ENCODE assay signal across 12 mouse cellular contexts in genomic region chr11:43530043-43530442, GRCm38 (mm10). TPM values are rescaled to one million over a fixed set of nuclear protein-coding genes. Genes with fewer than 3 reads are reported as not detected.
DNase-seq lines count a peak whose midpoint lies in the region; ATAC-seq and TF ChIP-seq lines count a peak whose summit lies in the region.
"Had no signal": no experiment of that assay in that cellular context is flagged by ENCODE, and none has a peak within 500 bp of the region (broad histone marks: within the 10 kb centered on the region; RNA-seq: fewer than 3 reads in every experiment).

No protein-coding gene starts in this region.

- TF ChIP-seq CTCF in intestine, postnatal 0 days (IDR thresholded peaks at IDR 0.05; ENCODE audit: low read depth), result no peak

- no peaks in the 10 kb centered on the region for H3K9me3 ChIP-seq in megakaryocyte, embryonic 14.5 days
- no peaks in the 10 kb centered on the region for H3K9me3 ChIP-seq in forebrain, embryonic 11.5 days (ENCODE audit: control insufficient read depth, low read length)
- no peaks in the 10 kb centered on the region for H3K9me3 ChIP-seq in intestine, postnatal 0 days (ENCODE audit: control insufficient read depth)
- no peaks in the 10 kb centered on the region for H3K9me3 ChIP-seq in neural tube, embryonic 15.5 days (replicated peaks)

- WGBS in forebrain, embryonic 11.5 days, result 13% methylated on average over 3 of the region's 3 CpGs
- 38% methylated on average over 3 of the region's 3 CpGs for WGBS in intestine, postnatal 0 days
- 18% methylated on average over 3 of the region's 3 CpGs for WGBS in neural tube, embryonic 15.5 days

- no peak overlapping the region for H3K27ac ChIP-seq in forebrain, embryonic 11.5 days (ENCODE audit: low read depth, low read length)
- no peak overlapping the region for H3K27ac ChIP-seq in intestine, postnatal 0 days (ENCODE audit: low read depth, low read length)
- no peak overlapping the region for H3K27ac ChIP-seq in neural tube, embryonic 15.5 days (replicated peaks)

- H3K4me2 ChIP-seq in forebrain, embryonic 11.5 days (ENCODE audit: low read depth, low read length, severe bottlenecking), result peak overlapping the region; percentile 75
- peak overlapping the region; percentile 96 for H3K4me2 ChIP-seq in intestine, postnatal 0 days (replicated peaks; ENCODE audit: low read depth)
- peak overlapping the region; percentile 93 for H3K4me2 ChIP-seq in neural tube, embryonic 15.5 days

- ATAC-seq in megakaryocyte, adult 5-6 weeks (ENCODE audit: poor library complexity, severe bottlenecking), result no peak
- no peak for ATAC-seq in forebrain, embryonic 11.5 days (replicated peaks; ENCODE audit: low FRiP score)
- no peak for ATAC-seq in intestine, postnatal 0 days
- no peak for ATAC-seq in neural tube, embryonic 15.5 days (ENCODE audit: low FRiP score)

- peaks cover 49% of the 10 kb centered on the region for H3K36me3 ChIP-seq in megakaryocyte, embryonic 14.5 days (replicated peaks; ENCODE audit: low read length)
- no peaks in the 10 kb centered on the region; the same call in 1 of the 2 replicates for H3K36me3 ChIP-seq in forebrain, embryonic 11.5 days (ENCODE audit: control insufficient read depth, insufficient read depth, low read length)
- peaks cover 13% of the 10 kb centered on the region for H3K36me3 ChIP-seq in intestine, postnatal 0 days (ENCODE audit: control insufficient read depth, insufficient read depth)
- no peaks in the 10 kb centered on the region for H3K36me3 ChIP-seq in neural tube, embryonic 15.5 days

- 0 out of 2 replicates have a peak overlapping the region, but pooled peaks have one; percentile 1 for H3K9ac ChIP-seq in forebrain, embryonic 11.5 days (ENCODE audit: low read length)
- H3K9ac ChIP-seq in intestine, postnatal 0 days (ENCODE audit: low read depth, low read length), result no peak overlapping the region
- no peak overlapping the region for H3K9ac ChIP-seq in neural tube, embryonic 15.5 days (replicated peaks)

- DNase-seq in forebrain, embryonic 11.5 days (ENCODE audit: low spot score), result no peak
- no peak for DNase-seq in cerebellum, adult 9-10 months
- DNase-seq in layer of hippocampus, postnatal 14 days (ENCODE audit: low spot score in 2 of 2), result no peak
- DNase-seq in adipocyte (ENCODE audit: low spot score), result no peak
- DNase-seq: kidney, adult 9 months; thymus, postnatal 25 days had no signal

- H3K27me3 ChIP-seq in megakaryocyte, embryonic 14.5 days (replicated peaks), result no peaks in the 10 kb centered on the region
- H3K27me3 ChIP-seq in forebrain, embryonic 11.5 days (ENCODE audit: control insufficient read depth, insufficient read depth, low read length), result no peaks in the 10 kb centered on the region
- H3K27me3 ChIP-seq in intestine, postnatal 0 days (replicated peaks; ENCODE audit: control insufficient read depth, insufficient read depth, low read length), result no peaks in the 10 kb centered on the region
- H3K27me3 ChIP-seq in neural tube, embryonic 15.5 days (replicated peaks), result no peaks in the 10 kb centered on the region

- peak overlapping the region; percentile 95 for H3K4me3 ChIP-seq in megakaryocyte, embryonic 14.5 days (replicated peaks)
- H3K4me3 ChIP-seq in forebrain, embryonic 11.5 days (ENCODE audit: low read depth, low read length), result peak overlapping the region; percentile 77
- peak overlapping the region; percentile 74 for H3K4me3 ChIP-seq in intestine, postnatal 0 days (ENCODE audit: low read depth, low read length)
- H3K4me3 ChIP-seq in neural tube, embryonic 15.5 days (replicated peaks), result peak overlapping the region; percentile 5

- H3K4me1 ChIP-seq in megakaryocyte, embryonic 14.5 days, result peaks cover 77% of the 10 kb centered on the region
- peaks cover 6% of the 10 kb centered on the region; the same call in 1 of the 2 replicates for H3K4me1 ChIP-seq in forebrain, embryonic 11.5 days (replicated peaks; ENCODE audit: control insufficient read depth, insufficient read depth, low read length)
- no peaks in the 10 kb centered on the region; the same call in 1 of the 2 replicates for H3K4me1 ChIP-seq in intestine, postnatal 0 days (replicated peaks; ENCODE audit: control insufficient read depth, insufficient read depth, low read length)
- peaks cover 31% of the 10 kb centered on the region for H3K4me1 ChIP-seq in neural tube, embryonic 15.5 days

RNA-seq across cellular contexts. Expression of gene Ccnjl, which starts 1.5 kb away (rescaled TPM):
- polyA plus RNA-seq in megakaryocyte, embryonic 14.5 days (2012; ENCODE audit: insufficient read depth, low replicate concordance), result 13.9 and 46.5 TPM in 2 replicates
- total RNA-seq in megakaryocyte, adult 5-6 weeks (2015), result not detected in 2 replicates
- not detected in 2 replicates for total RNA-seq in megakaryocyte, adult 5-6 weeks (2017)
- 30.7 and 32.3 TPM in 2 replicates for polyA plus RNA-seq in forebrain, embryonic 11.5 days (2014; fragmentation: Nextera tagmentation; extraction: Ambion mirVana)
- 15.8 and 19.1 TPM in 2 replicates for polyA plus RNA-seq in intestine, postnatal 0 days (2015; fragmentation: Nextera tagmentation; extraction: Ambion mirVana)
- polyA plus RNA-seq in neural tube, embryonic 15.5 days (2015; fragmentation: Nextera tagmentation; extraction: Ambion mirVana), result 11.0 and 14.2 TPM in 2 replicates
- total RNA-seq in layer of hippocampus, postnatal 14 days (2021), result 1 to 10 TPM; 7.8 to 9.9 TPM
- total RNA-seq: neutrophil, adult 5-6 weeks had no signal

RNA-seq across cellular contexts. Expression of gene C1qtnf2, which starts 56.0 kb away (rescaled TPM):
- polyA plus RNA-seq in megakaryocyte, embryonic 14.5 days (2012; ENCODE audit: insufficient read depth, low replicate concordance), result not detected in 2 replicates
- total RNA-seq in megakaryocyte, adult 5-6 weeks (2015), result not detected in 2 replicates
- not detected in 2 replicates for total RNA-seq in megakaryocyte, adult 5-6 weeks (2017)
- polyA plus RNA-seq in forebrain, embryonic 11.5 days (2014; fragmentation: Nextera tagmentation; extraction: Ambion mirVana), result 1.1 and 1.6 TPM in 2 replicates
- 9.4 and 11.9 TPM in 2 replicates for polyA plus RNA-seq in intestine, postnatal 0 days (2015; fragmentation: Nextera tagmentation; extraction: Ambion mirVana)
- polyA plus RNA-seq in neural tube, embryonic 15.5 days (2015; fragmentation: Nextera tagmentation; extraction: Ambion mirVana), result 11.5 and 12.6 TPM in 2 replicates
- total RNA-seq in layer of hippocampus, postnatal 14 days (2021), result 1 to 10 TPM; 3.1 to 3.6 TPM
- total RNA-seq: common myeloid progenitor, adult 5-6 weeks; neutrophil, adult 5-6 weeks had no signal

RNA-seq across cellular contexts. Expression of gene 4933415A04Rik, which starts 56.8 kb away (rescaled TPM):
- 0.65 TPM in 1 of 2 replicates, not detected in the other for polyA plus RNA-seq in megakaryocyte, embryonic 14.5 days (2012; ENCODE audit: insufficient read depth, low replicate concordance)
- total RNA-seq in megakaryocyte, adult 5-6 weeks (2015), result not detected in 2 replicates
- not detected in 2 replicates for total RNA-seq in megakaryocyte, adult 5-6 weeks (2017)
- polyA plus RNA-seq in forebrain, embryonic 11.5 days (2014; fragmentation: Nextera tagmentation; extraction: Ambion mirVana), result 7.4 and 8.5 TPM in 2 replicates
- polyA plus RNA-seq in intestine, postnatal 0 days (2015; fragmentation: Nextera tagmentation; extraction: Ambion mirVana), result 5.3 and 7.9 TPM in 2 replicates
- 2.7 and 3.5 TPM in 2 replicates for polyA plus RNA-seq in neural tube, embryonic 15.5 days (2015; fragmentation: Nextera tagmentation; extraction: Ambion mirVana)
- 1 to 10 TPM; 2.1 to 2.5 TPM for total RNA-seq in layer of hippocampus, postnatal 14 days (2021)
- total RNA-seq: common myeloid progenitor, adult 5-6 weeks had no signal

Comparison
In these comparisons a context has a peak if more than half of its experiments do, and no peak if none do; other contexts are left out.
1. H3K4me3 ChIP-seq: peak in every context shown above with its lines; median percentile 95 in megakaryocyte, embryonic 14.5 days; 77 in forebrain, embryonic 11.5 days; 74 in intestine, postnatal 0 days; 5 in neural tube, embryonic 15.5 days.